Mouse (Mus musculus) layer of hippocampus, adult 8-10 months (tissue): Measurements from ENCODE around the gene Arhgap45. TPM values are rescaled to one million over a fixed set of nuclear protein-coding genes. Genes with fewer than 3 reads are reported as not detected.

Source experiments
- DNase-seq, 2 experiments: peaks; one replicate each; pipeline ENCODE4 v3.0.0; 2022; ENCODE audit warnings: low spot score in 2 of 2
- total RNA-seq, 4 experiments: library from RNA; stranded (reverse); gene quantifications; 2 replicates each; pipeline ENCODE4 v1.2.4; 2022

The Arhgap45 gene
- 10 to 100 TPM in 2 of 4 experiments, 1 to 10 TPM in 2; 2.8 to 14.1 (median 8.2) TPM for total RNA-seq

GRCm38 (mm10) chr10:80016511-80016910 lies at the start of gene Arhgap45:
Arhgap45 (plus strand) TSS chr10:80016653.
- DNase-seq = no peak

- DNase-seq = no peak
Observed at GRCm38 (mm10) chr10:79966886-79967400, 49.5 kb upstream of the Arhgap45 start.

GRCm38 (mm10) chr10:79968181-79968580 lies 48.3 kb upstream of the Arhgap45 start:
- no peak for DNase-seq

DNA sequence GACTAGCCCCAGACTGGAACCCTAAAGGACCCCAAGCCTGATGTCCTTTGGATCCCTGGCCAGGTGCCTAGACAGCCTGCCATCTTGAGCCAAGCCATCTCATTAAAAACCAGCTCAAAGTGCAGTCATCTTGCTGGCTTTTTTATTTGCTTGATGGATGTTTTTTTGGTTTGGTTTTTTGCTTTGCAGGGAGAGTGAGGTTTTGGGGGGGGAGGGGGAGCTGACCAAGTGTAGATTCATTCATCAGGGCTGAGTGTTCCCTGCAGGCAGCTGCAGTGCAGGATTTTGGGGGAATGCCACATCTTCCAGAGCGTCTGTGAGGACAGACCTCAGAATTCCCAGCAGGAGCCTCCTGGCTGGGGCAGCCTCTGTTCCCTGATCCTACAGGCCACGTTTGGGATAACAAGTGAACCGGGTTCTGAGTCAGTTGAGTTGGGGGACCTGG lies 47.3 kb upstream of the Arhgap45 start:
- no peak for DNase-seq

DNA sequence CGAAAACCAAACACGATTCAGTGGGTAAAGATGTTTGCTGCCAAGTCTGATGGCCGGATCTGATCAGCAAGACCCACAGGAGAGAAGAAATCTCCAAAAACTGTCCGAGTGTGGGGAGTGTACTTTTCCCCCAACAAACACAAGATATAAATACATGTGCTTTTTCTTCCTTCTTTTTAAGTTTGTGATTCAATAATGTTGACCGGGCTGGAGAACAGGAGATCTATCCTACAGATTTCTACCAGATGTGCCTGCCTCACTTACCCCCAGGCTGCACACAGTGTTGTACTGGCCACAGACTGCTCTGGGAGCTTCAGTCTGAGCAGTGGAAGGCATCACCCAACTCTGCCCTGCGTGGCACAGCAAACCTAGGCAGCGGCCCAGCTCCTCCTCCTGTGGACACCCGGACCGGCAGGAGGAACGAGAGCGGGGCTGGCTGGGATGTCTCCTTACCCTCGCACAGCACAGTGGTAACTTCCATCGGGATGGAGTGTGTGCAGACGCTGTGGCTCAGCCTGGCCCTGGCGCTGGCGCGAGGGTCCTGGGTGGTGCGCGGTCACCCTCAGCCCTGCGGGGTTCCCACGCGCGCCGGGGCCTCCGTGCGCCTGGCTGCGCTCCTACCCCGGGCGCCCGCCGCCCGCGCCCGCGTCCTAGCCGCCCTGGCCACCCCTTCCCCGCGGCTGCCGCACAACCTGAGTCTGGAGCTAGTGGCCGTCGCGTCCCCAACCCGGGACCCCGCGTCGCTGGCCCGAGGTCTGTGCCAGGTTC lies 45.9 kb upstream of the Arhgap45 start, which contains the start of gene Grin3b:
Gene Grin3b, plus strand, starts transcription at position 301 of the 768 bp plus-strand sequence.
- DNase-seq = no peak

DNA sequence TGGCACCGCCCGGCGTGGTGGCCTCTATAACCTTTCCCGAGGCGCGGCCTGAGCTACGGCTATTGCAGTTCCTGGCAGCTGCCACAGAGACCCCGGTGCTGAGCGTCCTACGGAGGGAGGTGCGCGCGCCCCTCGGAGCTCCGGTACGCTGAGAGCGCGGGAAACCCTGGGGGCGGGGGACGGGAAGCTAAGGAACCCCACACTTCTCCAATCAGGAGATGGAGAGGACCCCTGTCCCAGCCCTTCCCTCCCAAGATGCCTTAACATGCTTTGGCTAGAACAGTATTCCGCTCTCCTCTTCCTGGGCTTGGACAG lies 45.3 kb upstream of the Arhgap45 start:
- DNase-seq = no peak

- DNase-seq = no peak
Observed at GRCm38 (mm10) chr10:79972831-79973230, 43.6 kb upstream of the Arhgap45 start.

GRCm38 (mm10) chr10:79974087-79974486 lies 42.4 kb upstream of the Arhgap45 start:
- no peak for DNase-seq

- DNase-seq = no peak
Observed at GRCm38 (mm10) chr10:79974668-79975067, 41.8 kb upstream of the Arhgap45 start.

DNA sequence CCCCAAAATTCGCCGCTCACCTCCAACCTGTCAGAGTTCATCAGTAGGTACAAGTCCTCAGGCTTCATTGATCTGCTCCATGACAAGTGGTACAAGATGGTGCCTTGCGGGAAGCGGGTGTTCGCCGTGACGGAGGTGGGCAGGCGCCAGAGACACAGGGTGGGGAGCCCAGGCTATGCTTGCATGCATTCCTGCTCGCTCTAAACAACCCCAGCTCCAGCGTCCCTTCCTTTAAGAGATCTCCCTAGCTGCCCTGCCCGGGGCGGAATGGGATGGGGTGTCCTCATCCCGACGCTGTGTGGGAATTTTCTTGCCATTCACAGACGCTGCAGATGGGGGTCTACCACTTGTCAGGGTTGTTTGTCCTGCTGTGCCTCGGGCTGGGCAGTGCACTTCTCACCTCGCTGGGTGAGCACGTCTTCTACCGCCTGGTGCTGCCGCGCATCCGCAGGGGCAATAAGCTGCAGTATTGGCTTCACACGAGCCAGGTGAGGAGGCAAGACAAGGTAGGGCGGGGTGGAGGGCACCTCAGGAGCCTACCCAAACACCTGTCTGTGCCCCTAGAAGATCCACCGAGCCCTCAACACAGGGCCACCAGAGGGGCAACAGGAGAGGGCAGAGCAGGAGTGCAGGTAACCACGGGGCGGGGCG lies 40.3 kb upstream of the Arhgap45 start:
- DNase-seq = no peak

- DNase-seq = no peak
Observed at GRCm38 (mm10) chr10:79976722-79977107, 39.7 kb upstream of the Arhgap45 start.

DNA sequence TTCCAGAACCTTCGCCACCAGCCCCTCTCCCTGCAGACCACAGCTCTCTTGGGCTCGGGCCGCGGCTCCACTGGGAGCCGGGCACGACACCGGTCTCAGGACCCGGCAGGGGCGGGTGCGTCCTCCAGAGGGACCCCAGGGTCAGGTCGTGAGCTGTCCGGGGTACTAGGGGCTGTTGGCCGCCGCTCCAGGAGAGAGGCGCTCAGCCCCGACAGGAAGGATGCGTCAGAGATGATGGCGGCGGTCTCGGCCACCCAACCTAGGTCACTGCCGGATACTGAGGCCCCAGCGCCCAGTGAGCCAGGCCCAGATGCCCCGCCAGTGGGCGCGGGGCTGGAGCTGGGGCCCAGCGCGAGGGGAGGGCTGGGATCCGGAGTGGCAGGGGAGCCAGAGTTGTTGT lies 39.1 kb upstream of the Arhgap45 start:
- no peak for DNase-seq

DNA sequence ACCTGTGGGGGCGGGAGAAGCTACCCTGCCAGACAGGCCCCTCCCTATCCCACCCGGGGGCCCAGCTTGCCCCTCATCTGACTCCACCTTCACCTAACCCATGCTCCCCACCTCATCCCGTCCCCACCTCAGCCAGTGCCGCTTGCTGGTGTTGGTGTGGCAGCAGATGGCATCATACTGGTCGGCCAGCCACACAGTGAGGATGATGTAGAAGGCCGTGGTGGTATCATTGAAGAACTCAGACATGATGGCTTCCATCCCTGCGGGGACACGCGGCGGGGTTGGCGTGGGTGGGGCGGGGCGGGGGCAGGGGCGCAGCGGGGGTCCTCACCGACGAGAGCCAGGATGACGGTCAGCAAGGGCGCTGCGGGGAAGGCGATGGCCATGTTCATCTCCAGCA lies 38.4 kb upstream of the Arhgap45 start:
- no peak for DNase-seq

- DNase-seq = no peak
Observed at GRCm38 (mm10) chr10:79979401-79980155, 36.9 kb upstream of the Arhgap45 start.

- DNase-seq = no peak
Observed at GRCm38 (mm10) chr10:79983205-79983604, 33.2 kb upstream of the Arhgap45 start.

DNA sequence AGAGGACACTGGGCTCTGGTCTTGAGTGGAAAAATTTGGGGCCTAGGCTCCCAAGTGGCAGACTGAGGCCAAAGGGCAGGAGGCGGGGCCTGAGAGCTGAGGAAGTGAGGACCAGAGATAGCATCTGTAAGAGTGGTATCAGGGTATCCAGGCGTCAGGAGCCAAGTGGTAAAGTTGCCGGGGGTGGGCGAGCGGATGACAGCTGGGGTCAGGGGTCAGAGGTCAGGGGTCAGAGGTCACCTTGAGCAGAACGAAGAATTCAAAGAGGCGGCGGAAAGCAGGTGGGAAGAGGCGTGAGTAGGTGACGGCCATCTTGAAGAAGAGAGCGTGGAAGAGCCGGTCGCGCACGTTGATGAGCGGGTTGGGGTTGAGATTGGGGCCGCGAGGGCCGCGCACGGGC lies 32.8 kb upstream of the Arhgap45 start:
- peak; percentile 65 to 67 for DNase-seq

DNA sequence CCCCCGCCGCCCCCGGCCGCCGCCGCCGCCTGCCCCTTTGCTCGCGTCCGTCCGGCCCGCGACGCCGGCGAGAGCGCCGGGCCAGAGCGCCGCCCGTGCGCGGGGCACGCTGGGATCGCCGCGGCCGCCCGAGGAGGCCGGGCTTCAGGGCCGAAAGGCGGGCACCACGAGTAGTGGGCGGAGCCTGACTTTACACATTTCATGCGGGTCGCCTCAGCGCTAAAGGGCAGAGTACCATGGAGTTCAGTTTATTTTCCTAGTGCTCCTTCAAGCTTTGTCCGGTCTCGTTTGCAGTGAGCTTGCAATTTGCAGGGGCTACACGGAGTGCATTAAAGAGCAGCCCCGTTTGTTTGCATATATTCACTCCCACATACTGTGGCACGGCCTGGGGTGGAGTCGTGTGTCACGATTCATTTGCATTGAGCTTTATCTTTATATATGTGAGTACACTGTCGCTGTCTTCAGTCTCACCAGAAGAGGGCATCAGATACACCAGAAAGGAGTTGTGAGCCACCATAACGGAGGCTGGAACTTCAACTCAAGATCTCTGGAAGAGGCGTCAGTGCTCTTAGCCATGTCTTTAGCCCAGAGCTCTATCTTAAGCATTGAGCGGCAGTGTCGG lies 32.1 kb upstream of the Arhgap45 start, which contains the start of gene Tmem259:
Gene Tmem259, minus strand, starts transcription at position 136 of the 622 bp plus-strand sequence.
- DNase-seq = peak; percentile 69 to 80

GRCm38 (mm10) chr10:79984871-79985270 lies 31.6 kb upstream of the Arhgap45 start:
- DNase-seq = peak; percentile 97 to 98

GRCm38 (mm10) chr10:79985334-79986231 lies 30.9 kb upstream of the Arhgap45 start:
- peak; percentile 69 to 70 for DNase-seq

GRCm38 (mm10) chr10:79986232-79986878 lies 30.1 kb upstream of the Arhgap45 start:
- DNase-seq = no peak
